Mouse (Mus musculus) left cerebral cortex, adult 6 months (tissue): ENCODE data around the gene Ptpn6. TPM values are rescaled to one million over a fixed set of nuclear protein-coding genes. Genes with fewer than 3 reads are reported as not detected.

ENCODE experiments used
- long read RNA-seq, 2 experiments: library from polyadenylated mRNA; unstranded; transcript quantifications; one replicate each; pipeline ENCODE4 v2.0.0; 2019 to 2020
- polyA plus RNA-seq: library from polyadenylated mRNA; unstranded; fragments of <200 nt; fragmentation: Nextera tagmentation; gene quantifications from 2 replicates; pipeline ENCODE4 v1.2.3, GENCODE M21; 2021

The Ptpn6 gene
- polyA plus RNA-seq: 3.5 and 5.4 TPM in 2 replicates
- long read RNA-seq, experiment 1, transcript Ptpn6-202 (16 exons, 2,219 nt): major isoform, 19 of 29 reads
- long read RNA-seq, experiment 1, partial matches to known transcripts: 5 of 29 reads
- long read RNA-seq, experiment 1, other reads (novel, unspliced or antisense): 4 of 29 reads
- long read RNA-seq, experiment 2, partial matches to known transcripts: 3 of 7 reads
- long read RNA-seq, experiment 2, other reads (novel, unspliced or antisense): 1 of 7 reads

GRCm38 (mm10) chr6:124738511-124739023 lies at the start of gene Ptpn6:
Gene Ptpn6, minus strand, starts transcription at chr6:124738714.

GRCm38 (mm10) chr6:124779222-124779983 lies 40.9 kb upstream of the Ptpn6 start, which contains the start of gene Lrrc23:
Gene Lrrc23, minus strand, starts transcription at chr6:124779727.

GRCm38 (mm10) chr6:124769101-124769765 lies 30.7 kb upstream of the Ptpn6 start, which contains the start of gene Eno2:
Gene Eno2, minus strand, starts transcription at chr6:124769673.

GRCm38 (mm10) chr6:124755831-124756595 lies 17.5 kb upstream of the Ptpn6 start, which contains the start of the genes Gm45234 and Atn1:
Gene Gm45234, minus strand, starts transcription at chr6:124756021.
Gene Atn1, minus strand, starts transcription at chr6:124756524.

GRCm38 (mm10) chr6:124740888-124741761 lies 2.6 kb upstream of the Ptpn6 start, which contains the start of gene Grcc10:
Gene Grcc10, minus strand, starts transcription at chr6:124741374.

GRCm38 (mm10) chr6:124711824-124712782 lies 26.4 kb downstream of the Ptpn6 start, which contains the start of the genes Emg1 and Phb2:
Gene Emg1, minus strand, starts transcription at chr6:124712178.
Gene Phb2, plus strand, starts transcription at chr6:124712336.

Other genes with a start within 250 kb of the Ptpn6 start
- 0.40 and 0.51 TPM in 2 replicates for gene C1rl, start 245.6 kb downstream of the Ptpn6 start, polyA plus RNA-seq
- gene C1ra, start 226.3 kb downstream of the Ptpn6 start, polyA plus RNA-seq: 2.4 and 2.5 TPM in 2 replicates
- gene C1s1, start 196.4 kb downstream of the Ptpn6 start, polyA plus RNA-seq: 0.43 and 0.45 TPM in 2 replicates
- not detected in 2 replicates for gene C1rb, start 168.4 kb downstream of the Ptpn6 start, polyA plus RNA-seq
- not detected in 2 replicates for gene C1s2, start 102.6 kb downstream of the Ptpn6 start, polyA plus RNA-seq
- 14.8 and 15.8 TPM in 2 replicates for gene Lpcat3, start 75.7 kb downstream of the Ptpn6 start, polyA plus RNA-seq
- 81.8 and 92.0 TPM in 2 replicates for gene Emg1, start 26.5 kb downstream of the Ptpn6 start, polyA plus RNA-seq
- 143 and 147 TPM in 2 replicates for gene Phb2, start 26.4 kb downstream of the Ptpn6 start, polyA plus RNA-seq
- 1,134 and 1,230 TPM in 2 replicates for gene Grcc10, start 2.7 kb upstream of the Ptpn6 start, polyA plus RNA-seq
- gene Gm45234, start 17.3 kb upstream of the Ptpn6 start, polyA plus RNA-seq: not detected in 2 replicates
- 12.8 and 30.3 TPM in 2 replicates for gene Atn1, start 17.8 kb upstream of the Ptpn6 start, polyA plus RNA-seq
- 524 and 939 TPM in 2 replicates for gene Eno2, start 31.0 kb upstream of the Ptpn6 start, polyA plus RNA-seq
- 0.85 and 2.2 TPM in 2 replicates for gene Lrrc23, start 41.0 kb upstream of the Ptpn6 start, polyA plus RNA-seq
- 3.9 and 5.0 TPM in 2 replicates for gene Spsb2, start 69.9 kb upstream of the Ptpn6 start, polyA plus RNA-seq
- 1,295 and 1,347 TPM in 2 replicates for gene Tpi1, start 75.6 kb upstream of the Ptpn6 start, polyA plus RNA-seq
- gene Usp5, start 90.8 kb upstream of the Ptpn6 start, polyA plus RNA-seq: 82.3 and 115 TPM in 2 replicates
- 0.65 and 0.78 TPM in 2 replicates for gene Cdca3, start 90.8 kb upstream of the Ptpn6 start, polyA plus RNA-seq
- gene Gnb3, start 101.6 kb upstream of the Ptpn6 start, polyA plus RNA-seq: not detected in 2 replicates
- 0.99 and 5.6 TPM in 2 replicates for gene P3h3, start 119.0 kb upstream of the Ptpn6 start, polyA plus RNA-seq
- gene Gpr162, start 125.3 kb upstream of the Ptpn6 start, polyA plus RNA-seq: 0.87 and 14.7 TPM in 2 replicates
- 5.7 and 6.2 TPM in 2 replicates for gene Cd4, start 149.5 kb upstream of the Ptpn6 start, polyA plus RNA-seq
- gene Lag3, start 173.0 kb upstream of the Ptpn6 start, polyA plus RNA-seq: 7.3 and 8.8 TPM in 2 replicates
- gene Ptms, start 181.4 kb upstream of the Ptpn6 start, polyA plus RNA-seq: 367 and 833 TPM in 2 replicates
- 569 and 770 TPM in 2 replicates for gene Mlf2, start 192.7 kb upstream of the Ptpn6 start, polyA plus RNA-seq
- 254 TPM in 2 replicates for gene Cops7a, start 226.8 kb upstream of the Ptpn6 start, polyA plus RNA-seq